Mouse (Mus musculus): ENCODE data around the gene Hrh2.

Gene Hrh2

DNA sequence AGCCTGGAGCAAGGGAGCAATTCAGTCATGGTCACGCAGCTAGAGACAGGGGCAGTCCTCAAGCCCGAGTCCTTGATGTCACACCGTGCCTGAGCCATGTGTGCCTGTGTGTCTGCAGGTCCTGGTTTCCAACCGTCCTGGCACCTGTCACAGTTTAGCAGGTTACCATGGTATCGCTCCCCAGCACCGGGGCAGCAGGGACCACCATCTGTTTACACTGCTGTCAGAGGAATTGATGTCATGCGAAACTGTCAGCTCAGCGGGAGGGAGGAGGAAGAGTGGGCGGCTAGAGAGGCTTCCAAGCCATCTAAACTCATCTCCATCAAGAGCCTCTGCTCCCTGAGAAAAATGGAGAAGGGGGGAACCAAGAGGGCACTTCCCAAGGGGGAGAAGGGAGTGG lies 74.5 kb downstream of the Hrh2 start:
- DNase-seq (ENCODE audit: low spot score), result no peak

DNA sequence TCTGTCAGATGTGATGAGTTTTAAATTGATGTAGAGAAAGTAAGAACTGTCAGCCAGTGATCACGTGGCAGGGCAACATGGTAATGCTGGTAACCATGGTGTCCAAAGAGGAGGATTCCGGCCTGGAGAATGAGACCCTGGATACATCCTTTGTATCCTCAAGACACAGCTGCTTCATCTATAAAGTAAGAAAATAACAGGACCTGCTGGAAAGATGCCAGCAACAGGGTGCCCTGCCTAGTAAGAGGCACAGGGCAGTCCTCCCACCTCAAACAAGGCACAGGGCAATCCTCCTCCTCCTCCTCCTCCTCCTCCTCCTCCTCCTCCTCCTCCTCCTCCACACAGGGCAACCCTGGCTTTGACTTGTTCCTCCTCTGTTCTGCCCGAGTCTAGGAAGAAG lies 77.2 kb downstream of the Hrh2 start:
- DNase-seq (ENCODE audit: low spot score), result no peak

DNA sequence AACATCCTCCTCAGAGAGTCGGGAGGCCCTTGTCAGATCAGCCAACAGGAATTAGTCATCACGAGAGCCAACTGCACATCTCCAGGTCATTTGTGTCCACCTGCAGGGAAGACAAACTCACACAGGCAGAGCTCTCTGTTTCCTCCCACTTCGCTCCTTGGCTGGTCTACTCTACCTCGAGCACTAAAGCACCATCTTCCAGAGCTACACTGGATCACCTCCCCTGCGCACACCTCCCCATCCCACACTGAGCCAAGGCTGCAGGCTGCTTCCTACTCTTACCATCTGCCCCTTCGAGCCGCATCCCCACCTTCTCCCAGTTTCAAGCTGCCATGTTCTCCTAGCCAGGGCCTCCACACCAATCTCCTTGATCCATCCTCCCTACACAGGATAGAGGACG lies 77.7 kb downstream of the Hrh2 start:
- peak; percentile 62 for DNase-seq (ENCODE audit: low spot score)

- no peak for DNase-seq (ENCODE audit: low spot score)
These were observed 80.1 kb downstream of the Hrh2 start for GRCm38 (mm10) chr13:54272076-54272475.

- DNase-seq (ENCODE audit: low spot score), result no peak
These were observed 85.5 kb downstream of the Hrh2 start for GRCm38 (mm10) chr13:54277406-54277805.

GRCm38 (mm10) chr13:54280366-54280765 lies 88.4 kb downstream of the Hrh2 start:
- DNase-seq (ENCODE audit: low spot score), result no peak

- DNase-seq (ENCODE audit: low spot score), result no peak
These were observed 89.2 kb downstream of the Hrh2 start for GRCm38 (mm10) chr13:54281149-54281548.

DNA sequence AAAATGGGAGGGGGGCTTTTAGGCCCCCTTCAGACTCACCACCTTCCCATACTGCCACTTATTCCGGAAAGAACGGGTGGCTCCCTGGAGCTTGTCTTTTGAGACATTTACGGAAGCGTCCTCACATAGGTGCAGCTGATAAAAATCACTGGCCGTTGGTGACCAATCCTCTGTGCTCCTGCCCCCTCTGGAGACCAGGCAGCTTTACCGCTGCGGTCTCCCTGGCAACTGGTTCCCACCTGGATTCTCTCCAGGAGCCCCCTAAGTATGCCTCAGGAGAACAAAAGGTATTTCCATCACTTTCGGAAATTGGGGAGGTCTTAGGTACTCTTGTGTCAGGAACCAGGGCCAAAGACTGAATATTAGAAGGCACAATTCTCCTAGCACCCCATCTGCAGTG lies 89.7 kb downstream of the Hrh2 start:
- no peak for DNase-seq (ENCODE audit: low spot score)

GRCm38 (mm10) chr13:54282149-54282860 lies 90.4 kb downstream of the Hrh2 start:
- DNase-seq (ENCODE audit: low spot score), result no peak

GRCm38 (mm10) chr13:54282861-54283206 lies 90.9 kb downstream of the Hrh2 start:
- DNase-seq (ENCODE audit: low spot score), result no peak
